ENCODE assay signal across 12 mouse cellular contexts in the genomic region with DNA sequence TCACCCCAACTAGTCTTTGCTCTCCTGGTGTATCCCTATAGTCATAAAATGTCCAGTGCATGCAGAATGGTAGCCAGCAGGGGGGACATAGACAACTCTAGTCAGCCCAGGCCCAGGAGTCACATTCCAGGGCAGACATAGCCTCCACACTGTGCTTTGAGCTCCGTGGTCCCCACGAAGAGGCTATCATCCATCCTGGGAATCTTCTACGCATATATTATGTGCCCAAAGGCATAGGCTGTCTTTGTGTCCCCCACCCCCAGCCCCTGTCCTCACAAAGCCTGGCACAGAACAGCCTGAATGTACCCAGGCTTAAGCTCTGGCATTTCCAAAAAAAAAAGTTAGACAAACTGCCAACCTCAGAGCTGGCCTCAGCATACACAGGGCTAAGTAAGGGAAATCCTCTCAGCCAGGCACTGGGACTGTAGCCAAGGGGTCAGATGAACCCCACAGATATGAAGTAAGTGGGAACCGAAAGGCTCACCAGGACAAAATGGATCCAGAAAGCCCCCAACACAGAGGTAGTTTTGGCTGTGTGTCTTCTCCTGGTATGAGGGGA. TPM values are rescaled to one million over a fixed set of nuclear protein-coding genes. Genes with fewer than 3 reads are reported as not detected.
A peak's percentile ranks its signal among the peaks of the same experiment; 100 is the strongest.
DNase-seq lines count a peak whose midpoint lies in the region; ATAC-seq and TF ChIP-seq lines count a peak whose summit lies in the region.
"Had no signal": no experiment of that assay in that cellular context is flagged by ENCODE, and none has a peak within 500 bp of the region (broad histone marks: within the 10 kb centered on the region; RNA-seq: fewer than 3 reads in every experiment).

No protein-coding gene starts in this region.

- no peaks in the 10 kb centered on the region for H3K9me3 ChIP-seq in kidney, embryonic 14.5 days (ENCODE audit: control insufficient read depth, low read length)
- no peaks in the 10 kb centered on the region for H3K9me3 ChIP-seq in E14TG2a.4 (ENCODE audit: low read length)
- no peaks in the 10 kb centered on the region for H3K9me3 ChIP-seq in lung, postnatal 0 days (ENCODE audit: low read length)

- no peaks in the 10 kb centered on the region for H3K27me3 ChIP-seq in kidney, adult 2 months (replicated peaks; ENCODE audit: control insufficient read depth, insufficient read depth, low read length)
- no peaks in the 10 kb centered on the region for H3K27me3 ChIP-seq in kidney, embryonic 14.5 days (ENCODE audit: control insufficient read depth, insufficient read depth, low read length)
- no peaks in the 10 kb centered on the region for H3K27me3 ChIP-seq in E14TG2a.4 (ENCODE audit: insufficient read depth, low read length)
- no peaks in the 10 kb centered on the region for H3K27me3 ChIP-seq in lung, postnatal 0 days (replicated peaks; ENCODE audit: insufficient read depth, low read length)

- peaks cover 9% of the 10 kb centered on the region for H3K4me1 ChIP-seq in kidney, adult 2 months (ENCODE audit: control insufficient read depth, insufficient read depth, low read length)
- H3K4me1 ChIP-seq in kidney, embryonic 14.5 days (ENCODE audit: control insufficient read depth, insufficient read depth, low read length), result no peaks in the 10 kb centered on the region
- peaks cover 100% of the 10 kb centered on the region for H3K4me1 ChIP-seq in E14TG2a.4 (replicated peaks; ENCODE audit: low read depth, low read length)
- peaks cover 28% of the 10 kb centered on the region for H3K4me1 ChIP-seq in cortical plate, adult 2 months (ENCODE audit: control insufficient read depth, insufficient read depth, low read length)
- peaks cover 3% of the 10 kb centered on the region; the same call in 1 of the 2 replicates for H3K4me1 ChIP-seq in lung, postnatal 0 days (ENCODE audit: insufficient read depth, low read depth, low read length)

- intact Hi-C loops in left cerebral cortex, postnatal 36 days (cut with DNase I), result no loop called here

- no peaks in the 10 kb centered on the region for H3K36me3 ChIP-seq in kidney, adult 2 months (ENCODE audit: control insufficient read depth, insufficient read depth, low read length)
- no peaks in the 10 kb centered on the region for H3K36me3 ChIP-seq in kidney, embryonic 14.5 days (ENCODE audit: control insufficient read depth, insufficient read depth, low read length)
- peaks cover 27% of the 10 kb centered on the region for H3K36me3 ChIP-seq in E14TG2a.4 (ENCODE audit: insufficient read depth, low read length)
- H3K36me3 ChIP-seq in lung, postnatal 0 days (ENCODE audit: insufficient read depth, low read length), result no peaks in the 10 kb centered on the region

- H3K4me3 ChIP-seq in kidney, adult 2 months (ENCODE audit: insufficient read depth, low read depth, low read length), result no peak overlapping the region
- no peak overlapping the region for H3K4me3 ChIP-seq in kidney, embryonic 14.5 days (ENCODE audit: low read length)
- H3K4me3 ChIP-seq in E14TG2a.4 (replicated peaks; ENCODE audit: low read length), result peak overlapping the region; percentile 79
- H3K4me3 ChIP-seq in cortical plate, adult 2 months (ENCODE audit: insufficient read depth, low read length), result no peak overlapping the region
- no peak overlapping the region for H3K4me3 ChIP-seq in lung, postnatal 0 days (ENCODE audit: low read depth, low read length)

- WGBS in kidney, adult 2 months, result 56% methylated on average over 4 of the region's 4 CpGs
- WGBS in kidney, embryonic 14.5 days, result 76% methylated on average over 4 of the region's 4 CpGs
- WGBS in lung, postnatal 0 days, result 54% methylated on average over 4 of the region's 4 CpGs

- no peak for TF ChIP-seq CTCF in kidney, adult 2 months (conservative IDR thresholded peaks at IDR 0.05; ENCODE audit: insufficient read depth, insufficient read length, low read depth, low read length)
- no peak for TF ChIP-seq CTCF in E14TG2a.4 (conservative IDR thresholded peaks at IDR 0.05; ENCODE audit: low read length)
- TF ChIP-seq CTCF in cortical plate, adult 2 months (IDR thresholded peaks at IDR 0.05; ENCODE audit: extremely low read depth, insufficient read depth, low read length), result no peak
- no peak for TF ChIP-seq CTCF in lung, postnatal 0 days (IDR thresholded peaks at IDR 0.05)

- TF ChIP-seq EP300 in lung, postnatal 0 days (IDR thresholded peaks at IDR 0.05), result no peak

- no peak for ATAC-seq in kidney, embryonic 14.5 days (ENCODE audit: low FRiP score, low TSS enrichment)
- ATAC-seq in lung, postnatal 0 days, result 0 out of 2 replicates have a peak, but pooled peaks have one; percentile 18

- no peak for TF ChIP-seq POLR2A in kidney, adult 2 months (IDR thresholded peaks at IDR 0.05; ENCODE audit: low read depth, low read length)
- no peak for TF ChIP-seq POLR2A in cortical plate, adult 2 months (IDR thresholded peaks at IDR 0.05; ENCODE audit: extremely low read depth, insufficient read depth, low read length)

- no peak overlapping the region for H3K27ac ChIP-seq in kidney, adult 2 months (ENCODE audit: insufficient read depth, low read depth, low read length)
- H3K27ac ChIP-seq in kidney, embryonic 14.5 days (ENCODE audit: low read depth, low read length), result no peak overlapping the region
- peak overlapping the region; percentile 24; the same call in 1 of the 2 replicates for H3K27ac ChIP-seq in cortical plate, adult 2 months (ENCODE audit: insufficient read depth, low read length)
- no peak overlapping the region for H3K27ac ChIP-seq in lung, postnatal 0 days (ENCODE audit: low read length)
- H3K27ac ChIP-seq: macrophage had no signal

- H3K4me2 ChIP-seq in kidney, embryonic 14.5 days (replicated peaks; ENCODE audit: low read depth, low read length), result no peak overlapping the region
- no peak overlapping the region for H3K4me2 ChIP-seq in lung, postnatal 0 days (replicated peaks; ENCODE audit: low read depth, low read length)

- peak; percentile 42 for DNase-seq in kidney, adult 2 months
- DNase-seq in lung, postnatal 0 days (ENCODE audit: low spot score), result no peak
- no peak for DNase-seq in heart, adult 8-10 months (ENCODE audit: low spot score)
- DNase-seq in right cerebral cortex, postnatal 14 days, result no peak
- no peak for DNase-seq in left cerebral cortex, postnatal 36 days (ENCODE audit: low spot score in 2 of 2)
- DNase-seq: embryo, embryonic 11 days; heart, adult 18-20 months; thymus, postnatal 25 days had no signal

- H3K9ac ChIP-seq in kidney, embryonic 14.5 days (ENCODE audit: low read depth, low read length), result no peak overlapping the region
- no peak overlapping the region for H3K9ac ChIP-seq in lung, postnatal 0 days (replicated peaks; ENCODE audit: low read depth)

RNA-seq across cellular contexts. Expression of gene Mras, which starts 19.8 kb away (rescaled TPM):
- 13.7 and 14.6 TPM in 2 replicates for polyA plus RNA-seq in kidney, adult 2 months (2012; rRNA removed)
- polyA plus RNA-seq in kidney, embryonic 14.5 days (2014; fragmentation: Nextera tagmentation; extraction: Ambion mirVana), result 9.9 and 11.8 TPM in 2 replicates
- 176 and 178 TPM in 2 replicates for polyA plus RNA-seq in cortical plate, adult 2 months (2012; rRNA removed)
- polyA plus RNA-seq in lung, postnatal 0 days (2015; fragmentation: Nextera tagmentation; extraction: Ambion mirVana), result 13.9 and 22.4 TPM in 2 replicates
- 1 to 10 TPM; 3.7 to 8.8 (median 6.1) TPM for total RNA-seq in heart, adult 8-10 months (2022)
- 100 to 1,000 TPM; 151 to 157 TPM for total RNA-seq in left cerebral cortex, postnatal 36 days (2021)

RNA-seq across cellular contexts. Expression of gene Nme9, which starts 33.9 kb away (rescaled TPM):
- polyA plus RNA-seq in kidney, adult 2 months (2012; rRNA removed), result 0.16 TPM in 1 of 2 replicates, not detected in the other
- not detected in 2 replicates for polyA plus RNA-seq in kidney, embryonic 14.5 days (2014; fragmentation: Nextera tagmentation; extraction: Ambion mirVana)
- 0.08 and 0.56 TPM in 2 replicates for polyA plus RNA-seq in cortical plate, adult 2 months (2012; rRNA removed)
- 17.1 and 19.2 TPM in 2 replicates for polyA plus RNA-seq in lung, postnatal 0 days (2015; fragmentation: Nextera tagmentation; extraction: Ambion mirVana)
- total RNA-seq in heart, adult 8-10 months (2022), result not detected
- total RNA-seq in left cerebral cortex, postnatal 36 days (2021), result not detected
- polyA plus RNA-seq: macrophage had no signal

RNA-seq across cellular contexts. Expression of gene Esyt3, which starts 59.0 kb away (rescaled TPM):
- polyA plus RNA-seq in kidney, adult 2 months (2012; rRNA removed), result 0.38 and 0.61 TPM in 2 replicates
- 0.17 and 0.76 TPM in 2 replicates for polyA plus RNA-seq in kidney, embryonic 14.5 days (2014; fragmentation: Nextera tagmentation; extraction: Ambion mirVana)
- 0.26 and 0.46 TPM in 2 replicates for polyA plus RNA-seq in cortical plate, adult 2 months (2012; rRNA removed)
- 1.3 and 1.5 TPM in 2 replicates for polyA plus RNA-seq in lung, postnatal 0 days (2015; fragmentation: Nextera tagmentation; extraction: Ambion mirVana)
- under 1 TPM; 0.22 to 0.46 (median 0.39) TPM for total RNA-seq in heart, adult 8-10 months (2022)
- 1 to 10 TPM; 1.1 to 1.2 TPM for total RNA-seq in left cerebral cortex, postnatal 36 days (2021)
- polyA plus RNA-seq: macrophage had no signal

Comparison
In these comparisons a context has a peak if more than half of its experiments do, and no peak if none do; other contexts are left out.
1. RNA of gene Nme9, which starts 33.9 kb away (polyA plus RNA-seq): 17.1 to 19.2 TPM in lung, postnatal 0 days; 0.08 to 0.56 TPM in cortical plate, adult 2 months, not detected in kidney, embryonic 14.5 days and 0.16 TPM in kidney, adult 2 months; every median in the first group is over 10 times any median in the second.